Mouse (Mus musculus) lung, embryonic 14.5 days (tissue): ENCODE measurements at regions not wholly inside any gene's neighbourhood (a gene's known extent, or its start where the extent isn't known, plus 50 kb on each side); places are given as distances from the start of the nearest gene placed in this dataset.

Experiments
- ATAC-seq: fragments of 200-750 bp; cut with Nextera tagmentation; 2 replicates; pipeline ENCODE4 v1.8.0; 2017; ENCODE audit warnings: mild to moderate bottlenecking, moderate TSS enrichment, moderate library complexity; ENCODE audit not compliant: insufficient read depth
- DNase-seq: peaks from one replicate; pipeline ENCODE4 v3.0.0-alpha.2; 2015
- H3K27ac ChIP-seq: fragments of 300-500 bp; sonication (generic); 2 replicates; pipeline ENCODE4 v1.5.1; 2014; ENCODE audit warnings: low read depth, mild to moderate bottlenecking, moderate library complexity
- H3K27me3 ChIP-seq: fragments of 300-500 bp; sonication (generic); 2 replicates; pipeline ENCODE4 v1.6.1; 2014; ENCODE audit warnings: low read length, control low read depth; ENCODE audit not compliant: insufficient read depth
- H3K36me3 ChIP-seq: fragments of 300-500 bp; sonication (generic); 2 replicates; pipeline ENCODE4 v1.6.1; 2014; ENCODE audit warnings: control low read depth; ENCODE audit not compliant: insufficient read depth
- H3K4me1 ChIP-seq: fragments of 300-500 bp; sonication (generic); 2 replicates; pipeline ENCODE4 v1.6.1; 2014; ENCODE audit warnings: antibody characterized with exemption, control low read depth; ENCODE audit not compliant: insufficient read depth
- H3K4me2 ChIP-seq: fragments of 300-500 bp; sonication (generic); 2 replicates; pipeline ENCODE4 v1.6.1; 2014; ENCODE audit warnings: mild to moderate bottlenecking
- H3K4me3 ChIP-seq: fragments of 300-500 bp; sonication (generic); 2 replicates; pipeline ENCODE4 v1.5.1; 2014; ENCODE audit warnings: low read depth, low read length
- H3K9ac ChIP-seq: fragments of 300-500 bp; sonication (generic); 2 replicates; pipeline ENCODE4 v1.6.1; 2014
- H3K9me3 ChIP-seq: fragments of 300-500 bp; sonication (generic); 2 replicates; pipeline ENCODE4 v1.6.1; 2016; ENCODE audit warnings: low read depth, low read length, control low read depth
- CTCF ChIP-seq: IDR thresholded peaks from 2 replicates; pipeline ENCODE4 v1.5.1; 2016; ENCODE audit warnings: antibody characterized with exemption, low read depth
- WGBS: fragments of 180-500 bp; shearing (Covaris S2); extraction: QIAGEN DNeasy Blood & Tissue Kit; methylation state at CpG from one replicate; pipeline ENCODE4 v1.1.7; 2014; 5-methylcytosine and 5-hydroxymethylcytosine counted together

DNA sequence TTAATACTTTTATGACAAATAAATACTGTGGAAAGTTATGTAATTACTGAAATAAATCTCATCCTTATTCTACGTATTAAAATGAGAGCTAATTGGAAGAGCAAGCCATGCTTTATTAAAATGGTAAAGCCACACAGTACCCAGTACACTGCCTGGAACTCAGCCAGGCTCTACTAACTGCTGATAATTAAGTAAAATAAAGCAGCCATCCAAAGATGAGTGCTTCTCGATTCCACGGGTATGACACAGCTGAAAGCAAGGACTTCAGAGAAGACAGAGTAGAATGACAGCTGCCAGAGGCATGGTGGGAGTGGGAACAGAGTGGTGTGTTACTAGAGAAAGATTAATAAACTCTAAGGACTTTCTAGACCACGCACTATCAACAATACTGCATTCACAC is 416.9 kb downstream of the Synb start:
- WGBS = 71% methylated on average over 4 of the region's 4 CpGs

DNA sequence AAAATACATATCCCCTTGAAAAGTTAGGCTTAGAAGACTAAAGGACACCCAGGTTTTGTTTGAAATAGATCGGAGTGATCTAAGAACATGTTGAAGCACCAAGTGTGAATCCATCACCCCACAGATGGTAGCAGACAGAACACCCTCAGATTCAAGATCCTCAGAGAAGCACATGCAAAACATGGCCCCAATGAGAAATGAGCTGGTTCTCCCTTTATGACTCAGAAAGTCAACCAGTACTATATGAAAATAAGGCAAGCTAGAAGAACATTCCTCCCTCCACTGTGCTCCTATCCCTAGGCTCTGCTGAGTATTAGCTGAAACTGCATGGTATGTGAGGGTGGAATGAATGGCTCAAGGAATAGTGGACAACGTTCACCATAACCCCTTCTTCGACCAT is 433.0 kb downstream of the Synb start:
- DNase-seq = no peak
- no peaks in the 10 kb centered on the region for H3K9me3 ChIP-seq
- WGBS = 85% methylated on average over 3 of the region's 3 CpGs
- no peaks in the 10 kb centered on the region for H3K36me3 ChIP-seq
- no peak overlapping the region for H3K4me2 ChIP-seq
- no peaks in the 10 kb centered on the region for H3K4me1 ChIP-seq
- H3K4me3 ChIP-seq = no peak overlapping the region
- no peak for ATAC-seq
- no peak overlapping the region for H3K27ac ChIP-seq
- no peak overlapping the region for H3K9ac ChIP-seq
- H3K27me3 ChIP-seq = no peaks in the 10 kb centered on the region
- no peak for TF ChIP-seq CTCF

More for the DNA sequence above, 416.9 kb downstream of the Synb start:
- H3K9ac ChIP-seq = no peak overlapping the region
- H3K27ac ChIP-seq = no peak overlapping the region
- no peaks in the 10 kb centered on the region for H3K4me1 ChIP-seq
- H3K9me3 ChIP-seq = no peaks in the 10 kb centered on the region
- no peaks in the 10 kb centered on the region for H3K36me3 ChIP-seq
- H3K4me2 ChIP-seq = no peak overlapping the region
- ATAC-seq (no peak), DNase-seq (no peak)
- no peak for TF ChIP-seq CTCF
- H3K27me3 ChIP-seq = no peaks in the 10 kb centered on the region
- no peak overlapping the region for H3K4me3 ChIP-seq

DNA sequence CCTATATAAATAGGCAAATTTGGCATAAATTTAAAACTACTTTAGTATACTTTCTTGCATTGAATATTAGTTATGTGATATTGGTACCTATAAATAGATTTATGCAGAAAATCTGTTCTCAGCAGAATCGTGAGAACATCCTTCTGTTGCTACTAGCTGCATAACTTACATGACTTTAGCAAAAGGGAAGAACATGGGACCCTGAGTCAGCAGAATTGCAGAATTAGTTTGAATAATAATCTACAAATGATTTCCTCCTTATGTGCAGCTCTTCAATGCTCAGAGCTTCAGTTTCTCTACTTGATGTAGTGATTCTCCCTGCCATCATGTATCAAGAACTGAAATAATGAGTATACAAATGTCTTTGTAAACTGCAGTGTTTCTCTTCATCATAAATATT is 436.2 kb downstream of the Synb start:
- Histone ChIP-seq H3K9ac (no peak overlapping the region), H3K4me3 (no peak overlapping the region), H3K9me3 (no peaks in the 10 kb centered on the region), H3K27me3 (no peaks in the 10 kb centered on the region), H3K4me2 (no peak overlapping the region), H3K27ac (no peak overlapping the region), H3K36me3 (no peaks in the 10 kb centered on the region), H3K4me1 (no peaks in the 10 kb centered on the region)
- ATAC-seq = no peak
- TF ChIP-seq CTCF = no peak
- WGBS = 75% methylated on average over 1 of the region's 1 CpGs
- peak; percentile 7 for DNase-seq

DNA sequence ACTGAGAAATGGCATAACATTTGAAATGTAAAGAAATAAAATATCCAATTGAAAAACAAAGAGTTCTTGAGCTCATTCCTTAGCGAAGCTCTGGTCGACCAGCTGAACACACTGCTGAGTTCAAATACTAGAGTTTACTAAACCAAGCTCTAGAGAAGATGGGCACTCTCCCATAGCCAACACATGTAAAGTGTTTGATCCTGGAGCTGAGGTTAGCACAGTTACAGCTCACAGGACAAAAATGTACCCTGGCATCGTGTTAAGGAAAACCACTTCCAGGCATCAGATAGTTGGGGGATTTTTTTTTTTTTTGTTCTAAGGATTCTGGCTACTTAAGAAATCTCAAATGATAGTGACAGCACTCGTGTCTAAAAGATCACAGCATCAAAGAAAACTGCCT is 445.6 kb downstream of the Synb start:
- TF ChIP-seq CTCF = no peak
- ATAC-seq (no peak), DNase-seq (no peak)
- Histone ChIP-seq H3K27ac (no peak overlapping the region), H3K36me3 (no peaks in the 10 kb centered on the region), H3K9me3 (no peaks in the 10 kb centered on the region), H3K4me1 (no peaks in the 10 kb centered on the region), H3K4me2 (no peak overlapping the region), H3K27me3 (no peaks in the 10 kb centered on the region), H3K4me3 (no peak overlapping the region), H3K9ac (no peak overlapping the region)
- WGBS = 63% methylated on average over 4 of the region's 4 CpGs

DNA sequence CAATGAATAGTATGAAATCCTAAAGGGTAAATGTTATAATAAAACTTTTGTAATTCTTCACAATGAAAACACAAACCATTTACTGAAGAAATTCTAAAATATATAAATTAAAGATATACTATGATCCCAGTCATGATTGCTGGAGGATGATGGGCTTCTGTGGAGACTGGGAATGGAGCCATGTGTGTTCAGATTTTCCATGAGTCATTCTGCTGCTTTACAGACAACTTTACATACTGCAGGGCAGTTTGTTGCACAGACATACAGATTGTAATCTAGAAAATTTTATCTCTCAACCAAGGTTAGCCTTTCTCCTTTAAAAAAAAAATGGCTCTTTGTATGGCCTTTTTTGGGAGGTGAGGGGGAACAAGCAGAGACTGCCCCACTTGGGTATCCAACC is 446.5 kb downstream of the Synb start:
- no peak overlapping the region for H3K27ac ChIP-seq
- no peaks in the 10 kb centered on the region for H3K27me3 ChIP-seq
- no peak overlapping the region for H3K4me2 ChIP-seq
- no peak overlapping the region for H3K9ac ChIP-seq
- DNase-seq (peak; percentile 10), ATAC-seq (no peak)
- H3K9me3 ChIP-seq = no peaks in the 10 kb centered on the region
- no peak overlapping the region for H3K4me3 ChIP-seq
- TF ChIP-seq CTCF = no peak
- H3K36me3 ChIP-seq = no peaks in the 10 kb centered on the region
- H3K4me1 ChIP-seq = no peaks in the 10 kb centered on the region

DNA sequence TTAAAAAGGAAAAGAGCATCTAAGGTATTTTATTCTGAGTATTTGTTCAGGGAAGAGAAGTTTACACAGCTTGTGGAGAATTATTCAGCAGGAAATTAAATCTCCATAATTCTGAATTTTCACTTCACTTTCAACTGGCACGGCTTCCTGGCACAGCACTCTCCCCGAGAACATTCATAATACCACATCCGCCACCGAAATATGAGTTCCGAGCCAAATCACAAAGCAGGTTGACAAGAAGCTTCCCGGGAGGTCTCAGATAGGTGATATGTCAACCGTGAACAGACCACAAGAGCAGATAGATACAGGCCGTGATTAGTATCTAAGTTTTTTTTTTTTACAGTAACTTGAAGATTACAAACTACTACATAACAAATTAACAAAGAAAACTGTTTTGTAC is 473.9 kb downstream of the Synb start:
- DNase-seq = no peak
- TF ChIP-seq CTCF = no peak
- H3K27ac ChIP-seq = no peak overlapping the region
- H3K27me3 ChIP-seq = no peaks in the 10 kb centered on the region
- WGBS = 63% methylated on average over 8 of the region's 8 CpGs
- ATAC-seq = no peak
- H3K4me1 ChIP-seq = no peaks in the 10 kb centered on the region
- no peak overlapping the region for H3K9ac ChIP-seq
- no peak overlapping the region for H3K4me2 ChIP-seq
- H3K4me3 ChIP-seq = no peak overlapping the region
- H3K9me3 ChIP-seq = no peaks in the 10 kb centered on the region
- H3K36me3 ChIP-seq = no peaks in the 10 kb centered on the region

DNA sequence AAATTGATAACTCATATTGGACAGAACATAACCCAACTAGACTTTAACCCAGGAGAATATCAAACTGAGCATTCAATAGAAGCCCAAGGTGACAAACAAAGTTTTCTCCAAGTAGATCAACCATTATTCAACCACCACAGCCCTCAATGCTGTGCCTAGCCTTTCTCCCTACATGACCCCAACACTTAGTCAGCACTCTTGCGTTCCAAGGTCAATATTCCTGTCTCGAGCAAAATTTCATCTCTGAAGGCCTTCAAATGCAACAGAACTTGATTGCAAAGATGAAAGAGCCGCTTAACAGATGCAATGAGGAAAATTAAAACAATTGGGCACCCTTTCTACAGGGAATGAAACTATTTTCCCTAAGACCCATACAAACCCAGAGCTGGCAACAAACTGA is 485.1 kb downstream of the Synb start:
- no peaks in the 10 kb centered on the region for H3K4me1 ChIP-seq
- TF ChIP-seq CTCF = no peak
- no peaks in the 10 kb centered on the region for H3K36me3 ChIP-seq
- no peaks in the 10 kb centered on the region for H3K27me3 ChIP-seq
- no peaks in the 10 kb centered on the region for H3K9me3 ChIP-seq
- no peak overlapping the region for H3K4me3 ChIP-seq
- no peak overlapping the region for H3K9ac ChIP-seq
- 85% methylated on average over 3 of the region's 3 CpGs for WGBS
- no peak overlapping the region for H3K27ac ChIP-seq
- no peak overlapping the region for H3K4me2 ChIP-seq
- DNase-seq = no peak
- ATAC-seq = no peak

DNA sequence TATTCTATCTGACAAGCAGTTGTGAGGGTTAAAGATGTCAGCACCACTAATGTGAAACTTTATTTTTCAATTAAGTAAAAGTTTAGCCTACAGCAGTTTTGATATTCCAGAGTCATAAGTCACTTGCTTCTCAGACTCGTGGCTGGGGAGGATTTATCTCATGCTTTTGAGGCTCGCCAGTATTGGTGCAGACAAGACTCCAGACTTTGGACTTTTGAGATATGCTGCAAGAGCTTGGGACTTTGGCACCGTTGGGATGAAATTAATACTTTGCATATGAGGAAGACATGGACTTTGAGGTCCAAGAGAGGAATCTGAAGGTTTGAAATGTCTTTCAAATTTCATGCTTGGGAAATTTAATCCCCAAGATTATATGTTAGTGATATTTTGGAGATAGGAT is 486.2 kb downstream of the Synb start:
- no peak for TF ChIP-seq CTCF
- Histone ChIP-seq H3K4me2 (no peak overlapping the region), H3K27me3 (no peaks in the 10 kb centered on the region), H3K9me3 (no peaks in the 10 kb centered on the region), H3K27ac (no peak overlapping the region), H3K4me1 (no peaks in the 10 kb centered on the region), H3K4me3 (no peak overlapping the region), H3K36me3 (no peaks in the 10 kb centered on the region), H3K9ac (no peak overlapping the region)
- 67% methylated on average over 3 of the region's 3 CpGs for WGBS
- no peak for ATAC-seq
- DNase-seq = no peak
